Mouse (Mus musculus): ENCODE data around the gene Olfr954.

Gene Olfr954

GRCm38 (mm10) chr9:39456401-39456800 is at the start of gene Olfr954:
TSS of gene Olfr954 (plus strand) at chr9:39456701.
- WGBS = 82% methylated on average over 6 of the region's 6 CpGs

GRCm38 (mm10) chr9:39427048-39427447 is 29.5 kb upstream of the Olfr954 start, which contains the start of gene Olfr952:
TSS of gene Olfr952 (minus strand) at chr9:39427148.

DNA sequence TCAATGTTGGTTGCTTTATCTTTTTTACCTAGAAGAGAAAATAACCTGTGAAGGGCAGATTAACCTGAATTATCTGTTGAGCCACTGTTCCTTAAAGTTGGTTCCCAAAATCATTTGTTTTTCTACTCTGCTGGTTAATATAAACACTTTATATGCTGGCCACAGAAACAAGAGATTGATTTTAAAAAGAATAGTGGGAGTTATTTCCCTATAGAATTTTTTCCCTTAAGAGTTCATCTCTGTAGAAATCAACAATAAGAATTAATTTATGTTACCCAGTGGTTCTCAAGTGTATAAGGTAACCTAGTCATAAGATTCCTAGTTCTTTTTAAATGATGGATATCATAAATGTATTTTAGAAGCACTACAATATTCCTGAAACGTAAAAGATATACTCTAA is 15.3 kb downstream of the Olfr954 start, which contains the start of gene Olfr955:
Gene Olfr955, minus strand, starts transcription at position 101 of the 400 bp plus-strand sequence.
- 54% methylated on average over 1 of the region's 1 CpGs for WGBS

GRCm38 (mm10) chr9:39493895-39494294 is 37.4 kb downstream of the Olfr954 start, which contains the start of gene Olfr44:
TSS of gene Olfr44 (minus strand) at chr9:39493995.
- WGBS = 92% methylated on average over 2 of the region's 2 CpGs

- 10% methylated on average over 6 of the region's 6 CpGs for WGBS
These were observed 52.5 kb downstream of the Olfr954 start for GRCm38 (mm10) chr9:39508998-39509397.

GRCm38 (mm10) chr9:39509412-39509811 is 52.9 kb downstream of the Olfr954 start:
- WGBS = 80% methylated on average over 9 of the region's 9 CpGs

Data from cerebral cortex, adult 2 months (tissue).